Mouse (Mus musculus) cerebellum, postnatal 14 days (tissue): ENCODE results near the gene Arhgef19.

Source experiments
- DNase-seq, 2 experiments: peaks; one replicate each; pipeline ENCODE4 v3.0.0; 2021; ENCODE audit warnings: mixed read lengths in 2 of 2

Arhgef19 gene

GRCm38 (mm10) chr4:141239388-141240125 lies at the start of gene Arhgef19:
Gene Arhgef19 (plus strand): TSS chr4:141239499.
- DNase-seq: peak; percentile 64 to 70

GRCm38 (mm10) chr4:141191294-141191693 lies 48.0 kb upstream of the Arhgef19 start:
- no peak for DNase-seq

- DNase-seq: no peak
Observed at GRCm38 (mm10) chr4:141194553-141194952, 44.7 kb upstream of the Arhgef19 start.

- no peak for DNase-seq
Observed at GRCm38 (mm10) chr4:141196981-141197685, 42.2 kb upstream of the Arhgef19 start.

- DNase-seq: no peak
Observed at GRCm38 (mm10) chr4:141197686-141198035, 41.6 kb upstream of the Arhgef19 start.

- no peak for DNase-seq
Observed at GRCm38 (mm10) chr4:141200906-141201305, 38.4 kb upstream of the Arhgef19 start.

- DNase-seq: no peak
Observed at GRCm38 (mm10) chr4:141202192-141202591, 37.1 kb upstream of the Arhgef19 start.

- peak; percentile 47 to 63 for DNase-seq
Observed at GRCm38 (mm10) chr4:141204580-141205061, 34.7 kb upstream of the Arhgef19 start.

GRCm38 (mm10) chr4:141207081-141207480 lies 32.2 kb upstream of the Arhgef19 start:
- DNase-seq: no peak

- no peak for DNase-seq
Observed at GRCm38 (mm10) chr4:141210524-141211219, 28.6 kb upstream of the Arhgef19 start.

GRCm38 (mm10) chr4:141211646-141212045 lies 27.7 kb upstream of the Arhgef19 start:
- DNase-seq: no peak

GRCm38 (mm10) chr4:141212892-141213291 lies 26.4 kb upstream of the Arhgef19 start:
- no peak for DNase-seq

GRCm38 (mm10) chr4:141213342-141213741 lies 26.0 kb upstream of the Arhgef19 start:
- no peak for DNase-seq

- DNase-seq: peak; percentile 97 to 98
Observed at GRCm38 (mm10) chr4:141213770-141214336, 25.4 kb upstream of the Arhgef19 start, which contains the start of gene Rsg1. Gene Rsg1 (plus strand): TSS chr4:141213956.

GRCm38 (mm10) chr4:141214337-141214851 lies 24.9 kb upstream of the Arhgef19 start:
- peak; percentile 52 to 65 for DNase-seq

- DNase-seq: peak; percentile 53 to 71
Observed at GRCm38 (mm10) chr4:141219583-141220213, 19.6 kb upstream of the Arhgef19 start.

GRCm38 (mm10) chr4:141221848-141222247 lies 17.5 kb upstream of the Arhgef19 start:
- DNase-seq: no peak

GRCm38 (mm10) chr4:141222752-141223151 lies 16.5 kb upstream of the Arhgef19 start:
- no peak for DNase-seq

GRCm38 (mm10) chr4:141228687-141229086 lies 10.6 kb upstream of the Arhgef19 start:
- no peak for DNase-seq

- no peak for DNase-seq
Observed at GRCm38 (mm10) chr4:141233196-141233595, 6.1 kb upstream of the Arhgef19 start.

GRCm38 (mm10) chr4:141235537-141236111 lies 3.7 kb upstream of the Arhgef19 start:
- no peak for DNase-seq

- peak in 1 of 2 experiments; percentile 52 for DNase-seq
Observed at GRCm38 (mm10) chr4:141236856-141237255, 2.4 kb upstream of the Arhgef19 start.
